Mouse (Mus musculus) adrenal gland, postnatal 10 days (tissue): ENCODE data around the gene Ankdd1b. TPM values are rescaled to one million over a fixed set of nuclear protein-coding genes. Genes with fewer than 3 reads are reported as not detected.

ENCODE experiments used
- DNase-seq: peaks from one replicate; pipeline ENCODE4 v3.0.0; 2021; ENCODE audit warnings: mixed read lengths
- total RNA-seq, 2 experiments: library from RNA; stranded (reverse); gene quantifications; 2 replicates each; pipeline ENCODE4 v1.2.3; 2021

Ankdd1b gene
- total RNA-seq, 2 experiments from 2014 or later = 1.2 TPM

GRCm38 (mm10) chr13:96407040-96407439 lies 64.0 kb downstream of the Ankdd1b start:
- DNase-seq = peak; percentile 43

GRCm38 (mm10) chr13:96405518-96405917 lies 65.5 kb downstream of the Ankdd1b start:
- DNase-seq = no peak

- no peak for DNase-seq
Observed at GRCm38 (mm10) chr13:96401251-96401650, 69.7 kb downstream of the Ankdd1b start.

- no peak for DNase-seq
Observed at GRCm38 (mm10) chr13:96389301-96389700, 81.7 kb downstream of the Ankdd1b start.

- peak; percentile 98 for DNase-seq
Observed at GRCm38 (mm10) chr13:96388042-96388888, 82.7 kb downstream of the Ankdd1b start, which contains the start of gene Poc5. Gene Poc5, plus strand, starts transcription at chr13:96388294.

GRCm38 (mm10) chr13:96377883-96378282 lies 93.1 kb downstream of the Ankdd1b start:
- DNase-seq = no peak

- no peak for DNase-seq
Observed at GRCm38 (mm10) chr13:96376871-96377270, 94.1 kb downstream of the Ankdd1b start.

GRCm38 (mm10) chr13:96375519-96375918 lies 95.5 kb downstream of the Ankdd1b start:
- DNase-seq = peak; percentile 26

Other genes starting within 250 kb of the Ankdd1b start
- gene Poc5, start 82.9 kb downstream of the Ankdd1b start, total RNA-seq = 10 to 100 TPM; 11.9 to 16.7 TPM
- gene Gm17622, start 19.5 kb upstream of the Ankdd1b start, total RNA-seq = not detected
- gene Polk, start 71.4 kb upstream of the Ankdd1b start, total RNA-seq = 10 to 100 TPM; 26.1 to 29.8 TPM
- gene Col4a3bp, start 71.4 kb upstream of the Ankdd1b start, total RNA-seq = 10 to 100 TPM; 57.2 to 76.6 TPM
- gene Hmgcr, start 199.7 kb upstream of the Ankdd1b start, total RNA-seq = 10 to 100 TPM; 39.4 to 58.5 TPM